Mouse (Mus musculus): Measurements from ENCODE around the gene Spsb4.

GRCm38 (mm10) chr9:96923119-96923518 lies 95.5 kb downstream of the Spsb4 start:
- no peak for TF ChIP-seq CTCF (IDR thresholded peaks at IDR 0.05; ENCODE audit: borderline replicate concordance, control insufficient read depth, extremely low read depth, insufficient read depth, low read length, poor library complexity)
- no peak for TF ChIP-seq POLR2A (IDR thresholded peaks at IDR 0.05; ENCODE audit: control insufficient read depth, extremely low read depth, insufficient read depth, low read length, poor library complexity)
